Mouse (Mus musculus): Measurements from ENCODE around the gene Abhd2.
"Not testable (repeated sequence)": the region's sequence is repeated elsewhere in the genome, so short reads cannot be mapped to it uniquely, and the experiment has no call there.

The Abhd2 gene

DNA sequence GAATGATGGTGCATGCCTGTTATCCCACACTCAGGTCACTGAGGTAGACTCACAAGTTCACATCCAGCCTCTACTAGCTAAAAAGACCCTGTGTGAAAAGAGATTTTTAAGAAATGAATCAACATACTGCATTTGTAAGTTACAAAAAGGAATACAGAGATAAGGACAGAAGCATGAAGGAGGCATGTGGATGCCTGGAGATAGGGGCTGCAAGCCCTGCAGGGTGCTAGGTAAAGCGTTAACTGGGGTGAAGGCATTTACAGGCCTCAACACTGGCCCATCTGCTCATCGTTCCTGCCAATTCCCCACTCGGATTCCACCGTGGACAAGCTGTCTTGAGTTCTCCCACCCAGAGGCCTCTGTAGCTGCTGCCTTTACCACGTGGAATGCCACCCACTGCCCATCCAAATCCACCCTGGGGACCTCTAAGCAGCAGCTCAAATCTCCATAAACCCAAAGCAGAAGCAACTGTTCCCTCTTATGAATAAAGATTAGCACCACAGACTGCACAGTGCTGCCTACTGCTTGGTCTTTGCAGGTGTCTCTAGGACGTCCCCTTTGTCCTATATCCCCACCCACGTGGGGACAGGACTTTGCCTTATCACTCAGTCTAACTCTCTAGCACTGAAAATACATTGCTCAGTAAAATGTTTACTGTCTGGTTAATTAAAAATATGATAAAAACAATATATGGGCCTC, 5.2 kb upstream of the Abhd2 start:
- no peak for DNase-seq

DNA sequence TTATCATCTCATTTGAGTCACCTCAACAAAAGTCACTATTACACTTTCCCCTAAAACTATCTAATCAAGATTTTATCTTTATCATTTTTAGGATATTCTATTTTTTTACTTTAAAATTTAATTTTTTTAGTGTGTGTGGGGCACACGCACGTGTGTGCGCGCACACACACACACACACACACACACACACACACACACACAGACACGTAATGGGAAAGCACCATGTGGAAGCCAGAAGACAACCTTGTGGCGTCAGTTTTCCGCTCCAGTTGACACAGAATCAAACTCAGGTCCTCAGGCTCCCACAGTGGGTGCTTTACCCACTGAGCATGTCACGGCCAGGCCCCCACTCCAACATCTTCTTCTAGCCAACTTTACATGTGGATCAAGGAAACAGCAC, 4.1 kb upstream of the Abhd2 start:
- no peak for DNase-seq

DNA sequence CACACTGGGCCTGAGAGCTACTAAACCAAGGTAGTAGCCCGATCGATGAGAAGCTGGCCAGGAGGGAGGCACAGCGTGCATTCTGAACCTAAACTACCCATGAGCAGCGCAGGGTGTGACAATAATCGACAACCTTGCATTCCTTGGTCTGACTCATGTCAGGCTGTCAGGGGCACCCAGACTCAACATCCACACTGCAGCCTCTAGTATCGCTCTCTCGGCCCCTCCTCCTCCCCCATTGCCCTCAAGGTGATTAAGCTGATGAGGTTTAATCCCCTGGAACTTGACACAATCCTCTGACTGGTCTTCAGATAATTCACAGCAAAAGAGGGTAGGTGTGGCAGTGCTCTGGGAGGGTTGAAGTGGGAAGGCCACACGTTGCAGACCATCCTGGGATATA, 3.6 kb upstream of the Abhd2 start:
- DNase-seq: no peak

DNA sequence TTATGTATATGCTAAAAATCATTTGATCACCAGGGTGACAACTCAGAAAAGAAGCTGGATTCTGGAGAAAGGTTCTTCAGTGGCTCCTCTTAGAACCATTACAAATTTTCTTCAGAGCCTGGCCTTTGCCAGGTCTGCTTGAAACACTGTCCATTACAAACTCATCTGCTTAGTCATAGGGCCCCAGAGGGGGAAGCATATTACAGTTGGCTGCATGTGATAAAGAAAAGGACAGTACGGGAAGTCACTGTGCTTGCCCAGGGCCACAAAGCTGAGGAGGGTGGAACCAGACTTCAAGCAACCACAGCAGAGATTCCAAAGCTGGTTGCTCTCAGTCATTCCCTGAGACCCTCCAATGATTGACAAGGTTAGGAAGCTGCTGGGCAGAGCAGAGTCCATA, 3.1 kb upstream of the Abhd2 start:
- DNase-seq: no peak

DNA sequence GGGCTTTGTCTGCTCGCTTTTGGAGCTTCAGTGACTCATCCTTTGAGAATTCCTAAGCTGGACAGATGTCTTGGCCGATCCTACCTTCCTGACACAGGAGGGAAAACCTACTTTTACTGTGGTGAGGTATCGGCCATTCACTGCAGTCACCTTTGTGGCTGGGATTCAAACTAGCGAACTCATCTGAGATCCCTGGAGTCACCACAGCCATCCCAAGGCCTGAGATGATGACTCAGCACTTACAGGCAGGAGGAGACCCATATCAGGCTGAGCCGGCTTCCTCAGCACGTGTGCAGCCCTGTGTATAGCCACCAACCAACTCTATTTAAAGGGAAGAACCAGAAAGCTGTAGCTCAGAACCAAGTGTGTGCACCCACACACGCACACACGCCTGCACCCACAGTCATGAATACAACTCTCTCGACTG, 2.0 kb upstream of the Abhd2 start:
- DNase-seq: no peak

DNA sequence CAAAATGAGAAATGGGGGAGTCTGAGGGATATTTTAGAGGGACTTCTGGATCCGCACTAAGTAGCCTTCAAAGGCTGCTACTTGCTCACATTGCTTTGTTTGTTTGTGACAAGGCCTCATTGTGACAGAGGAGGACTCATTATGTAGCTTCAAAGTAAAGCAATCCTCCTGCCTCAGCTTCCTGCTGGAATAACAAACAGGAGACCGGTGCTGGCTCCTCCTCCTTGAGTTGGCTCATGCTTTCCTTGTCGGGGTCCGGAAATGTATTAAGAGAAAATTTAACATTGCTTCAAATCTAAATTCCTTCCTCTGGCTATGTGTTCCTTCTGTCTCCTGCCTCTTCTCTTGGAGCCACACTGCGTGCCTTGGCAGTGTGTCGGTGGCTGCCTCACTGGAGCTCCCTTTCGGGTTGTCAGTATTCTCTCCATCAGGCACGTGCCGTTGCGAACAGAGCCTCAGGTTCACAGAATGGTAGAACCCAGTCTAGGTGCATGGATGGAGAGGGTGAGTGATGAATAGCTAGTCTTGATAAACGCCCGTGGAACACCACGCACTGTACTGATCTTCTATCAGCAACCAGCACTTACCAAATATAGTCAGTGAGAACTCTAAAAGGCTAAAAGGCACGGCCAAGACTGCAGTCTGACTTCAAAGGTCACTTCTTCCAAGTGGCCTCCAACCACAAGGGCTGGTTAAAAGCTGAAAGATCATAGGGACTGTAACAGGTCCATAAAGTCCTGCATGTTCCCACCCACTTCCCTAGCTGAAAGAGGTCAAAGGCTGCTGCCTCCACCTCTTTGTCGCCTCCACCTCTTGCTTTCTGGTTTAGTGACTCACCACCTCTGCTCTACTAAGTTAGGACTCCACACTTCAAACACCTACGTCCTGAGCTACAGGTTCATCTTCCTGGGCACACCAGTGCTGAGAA, 874 bp upstream of the Abhd2 start:
- no peak for DNase-seq

DNA sequence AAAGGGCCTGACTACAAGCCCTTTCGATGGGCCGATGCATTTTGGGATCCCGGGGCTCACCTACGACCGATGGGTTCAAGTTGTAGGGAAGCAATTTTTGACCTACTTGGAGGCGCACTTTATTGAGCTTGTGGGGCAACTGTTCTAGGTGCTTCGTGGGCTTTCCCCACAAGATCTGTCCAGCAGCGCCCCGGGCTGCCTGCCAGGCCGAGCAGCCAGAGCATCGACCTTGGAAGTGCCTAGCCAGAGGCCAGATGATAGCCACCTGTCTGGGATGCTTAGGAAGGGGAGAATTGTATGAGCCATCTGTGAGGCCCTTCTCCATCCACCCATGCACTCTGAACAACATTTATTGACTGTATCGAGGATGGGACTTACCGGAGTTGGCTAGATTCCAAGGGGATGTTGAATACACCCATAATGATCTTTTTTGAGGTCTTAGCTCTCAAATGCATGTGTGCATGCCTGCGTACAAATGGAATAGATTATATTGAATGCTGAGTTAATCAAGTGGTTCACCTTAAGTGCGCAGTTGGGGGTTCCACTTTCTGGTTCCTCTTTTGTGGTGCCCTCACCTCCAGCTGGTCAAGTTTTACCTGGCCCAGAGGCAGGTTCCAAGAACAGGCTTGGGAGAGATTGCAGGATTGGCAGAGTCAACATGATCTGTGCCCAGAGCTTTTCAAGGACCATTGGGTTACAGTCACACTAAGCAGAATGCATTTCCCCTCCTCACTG, 906 bp downstream of the Abhd2 start:
- DNase-seq: peak; percentile 74

DNA sequence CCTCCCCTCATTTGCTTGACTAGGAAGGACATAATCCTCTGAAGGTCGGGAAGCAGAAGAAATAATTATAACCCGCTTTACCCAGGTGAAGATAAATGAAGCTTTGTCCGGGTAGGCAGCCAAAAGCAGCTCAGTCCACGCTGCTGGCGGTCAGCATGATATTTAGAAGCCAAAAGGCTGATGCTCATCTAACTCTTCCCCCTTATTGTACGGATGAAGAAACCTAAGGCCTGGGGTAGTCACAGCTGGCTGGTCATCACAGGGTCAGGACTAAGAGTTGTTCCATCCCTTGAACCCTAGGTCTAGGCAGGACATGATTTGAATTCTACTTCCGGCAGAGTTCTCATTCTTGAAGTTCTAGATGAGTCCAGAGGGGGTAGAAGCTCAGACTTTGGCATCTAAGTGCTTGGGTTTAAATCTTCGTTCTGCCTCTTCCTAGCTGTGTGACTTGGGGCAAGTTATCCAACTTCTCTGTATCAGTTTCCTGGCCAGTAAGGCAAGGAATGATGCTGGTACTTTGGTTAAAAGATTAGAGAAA, 1.5 kb downstream of the Abhd2 start:
- DNase-seq: no peak

DNA sequence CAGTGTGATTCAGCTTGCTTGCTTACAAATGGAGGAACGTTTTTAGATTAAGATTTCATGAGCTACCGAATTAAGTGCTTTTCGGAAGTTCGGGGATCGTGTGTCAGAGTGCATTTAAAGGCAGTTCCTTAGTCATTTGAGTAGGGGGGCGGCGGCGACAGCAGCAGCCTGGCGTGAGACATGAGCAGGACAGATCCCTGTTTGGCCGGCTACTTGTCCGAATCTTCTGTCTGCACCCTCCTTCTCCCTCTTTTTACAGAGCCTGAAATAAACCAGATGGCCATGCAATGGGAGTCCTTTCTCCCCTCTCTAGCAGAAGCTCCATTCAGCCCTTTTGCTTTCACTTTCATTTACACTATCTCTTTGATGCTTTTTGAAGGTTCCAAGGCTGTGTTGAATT, 2.3 kb downstream of the Abhd2 start:
- peak; percentile 51 for DNase-seq

DNA sequence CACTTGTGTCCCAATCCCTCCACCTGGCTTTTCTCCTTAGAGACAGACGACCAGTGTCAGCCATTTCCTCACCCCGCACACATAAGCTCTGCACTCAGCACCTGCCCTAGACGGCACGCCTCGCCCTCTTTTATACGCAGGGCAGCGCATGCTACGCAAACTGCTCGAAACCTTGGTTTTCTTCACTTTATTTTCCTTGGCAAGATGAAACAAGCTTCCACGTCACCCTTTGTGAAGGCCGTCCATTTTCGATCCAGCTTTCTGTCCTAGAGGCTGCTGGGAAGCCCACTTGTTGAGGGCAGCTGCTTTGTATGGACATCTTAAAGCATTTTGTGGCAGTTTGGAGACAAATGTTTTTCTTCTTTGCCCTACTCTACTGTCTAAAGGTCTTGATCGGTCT, 5.4 kb downstream of the Abhd2 start:
- DNase-seq: no peak

DNA sequence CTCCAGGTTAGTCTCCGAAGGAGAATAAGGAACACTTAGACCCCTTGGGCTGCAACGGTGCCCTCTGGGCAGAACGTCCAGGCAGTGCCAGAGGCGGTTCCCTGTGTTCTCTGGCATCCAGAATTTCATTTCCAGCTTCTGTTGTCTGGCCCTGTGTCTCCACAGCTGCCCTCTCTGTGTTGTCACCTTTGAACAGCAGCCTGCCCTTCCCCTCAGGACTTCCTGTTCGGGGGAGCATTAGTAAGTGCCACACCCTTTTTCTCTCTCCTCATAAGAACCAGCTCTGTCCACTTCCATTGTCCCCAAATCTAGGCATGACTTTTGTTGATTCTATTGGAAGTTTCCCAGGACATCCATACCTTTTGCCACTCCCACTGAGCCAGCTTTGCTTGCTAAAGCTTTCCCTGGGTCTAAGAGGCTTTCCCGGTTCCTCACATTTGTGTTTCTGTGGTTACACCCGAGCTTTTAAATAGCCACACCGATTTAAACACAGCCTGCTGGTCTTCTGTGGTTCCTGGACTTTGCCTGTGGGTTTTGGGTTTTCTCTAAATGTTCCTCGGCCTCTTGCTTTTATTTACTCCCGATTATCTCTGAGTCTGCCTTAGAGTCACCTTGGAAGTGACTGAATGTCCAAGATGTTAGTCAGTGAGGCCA, 6.5 kb downstream of the Abhd2 start:
- DNase-seq: no peak

DNA sequence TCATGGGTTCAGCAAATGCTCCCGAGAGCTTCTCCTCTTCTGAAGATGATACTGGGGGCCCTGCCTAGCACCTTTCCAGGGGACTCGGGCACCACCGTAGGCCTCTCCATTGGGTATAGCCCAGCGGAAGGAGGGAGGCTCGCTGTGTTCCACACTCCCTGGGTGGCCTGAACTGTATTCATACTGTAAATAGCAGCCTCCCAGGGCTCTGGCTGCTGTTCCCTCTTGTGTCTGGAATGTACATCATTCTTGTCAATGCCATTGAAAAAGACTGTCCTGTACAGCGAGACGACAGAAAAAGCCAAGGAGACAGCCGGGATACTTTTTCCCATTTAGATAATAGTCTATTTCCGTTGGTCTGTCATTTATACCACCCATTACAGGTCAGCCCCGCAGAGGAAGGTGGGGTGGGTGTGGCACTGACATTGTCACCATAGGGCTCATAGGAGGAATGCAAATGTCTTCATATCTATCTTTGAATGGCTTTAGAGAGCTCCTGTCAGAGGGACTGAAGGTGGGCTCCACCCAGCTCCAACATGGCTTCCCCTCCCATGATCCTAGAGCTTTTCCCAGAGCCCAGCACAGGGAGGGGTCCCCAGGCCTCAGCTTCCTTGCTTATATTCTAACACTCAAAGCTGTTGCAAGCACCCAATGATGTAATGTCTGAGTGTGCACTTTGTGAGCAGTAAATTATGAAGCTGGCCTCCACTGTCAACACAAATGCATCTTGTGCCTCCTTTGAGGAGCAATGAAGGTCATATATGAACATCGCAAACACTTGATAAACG, 10.1 kb downstream of the Abhd2 start:
- DNase-seq: no peak

DNA sequence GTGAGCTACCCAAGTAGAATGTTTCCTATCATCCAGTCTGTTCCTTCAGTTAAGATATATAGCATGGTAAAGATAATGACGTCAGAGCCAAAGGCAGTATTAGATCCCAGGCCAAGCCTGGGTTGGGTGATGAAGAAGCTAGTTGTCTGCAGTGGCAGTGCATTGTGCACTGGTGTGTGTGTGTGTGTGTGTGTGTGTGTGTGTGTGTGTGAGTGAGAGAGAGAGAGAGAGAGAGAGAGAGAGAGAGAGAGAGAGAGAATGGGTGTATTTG, 10.6 kb downstream of the Abhd2 start:
- DNase-seq: not testable (repeated sequence)

DNA sequence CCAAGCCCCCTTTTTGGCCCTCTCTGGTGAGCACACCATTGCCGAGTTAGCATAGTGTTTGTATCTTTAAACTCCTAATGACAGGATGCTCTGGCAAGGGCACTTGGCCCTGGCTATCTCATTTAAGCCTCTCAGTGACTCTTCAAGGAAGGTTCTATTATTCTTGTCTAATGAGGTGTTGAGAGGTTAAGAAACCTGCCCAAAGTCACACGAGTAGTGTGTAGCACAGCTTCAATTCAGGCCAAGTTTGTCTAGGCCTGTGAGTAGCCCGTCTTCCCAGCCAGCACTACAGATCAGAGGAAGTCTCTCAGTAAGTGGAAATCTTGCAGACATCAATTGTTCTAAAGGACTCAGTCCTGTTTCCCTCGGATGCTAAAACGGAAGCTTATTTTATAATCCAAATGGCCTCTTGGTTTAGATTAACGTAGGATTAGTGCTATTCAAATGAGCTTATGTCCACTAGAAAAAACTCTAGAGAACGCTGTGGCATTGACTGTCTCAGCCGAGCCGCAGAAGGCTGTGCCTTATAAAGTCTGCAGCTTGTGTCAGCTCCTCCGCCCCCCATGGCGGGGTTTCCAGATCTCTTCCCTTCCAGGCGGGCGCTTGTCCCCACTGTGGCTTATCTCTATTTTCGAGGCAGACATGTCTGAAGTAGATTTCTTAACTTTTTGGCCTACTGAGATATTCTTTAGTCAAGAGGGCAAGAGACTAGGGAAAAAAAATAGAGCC, 11.3 kb downstream of the Abhd2 start:
- DNase-seq: no peak

DNA sequence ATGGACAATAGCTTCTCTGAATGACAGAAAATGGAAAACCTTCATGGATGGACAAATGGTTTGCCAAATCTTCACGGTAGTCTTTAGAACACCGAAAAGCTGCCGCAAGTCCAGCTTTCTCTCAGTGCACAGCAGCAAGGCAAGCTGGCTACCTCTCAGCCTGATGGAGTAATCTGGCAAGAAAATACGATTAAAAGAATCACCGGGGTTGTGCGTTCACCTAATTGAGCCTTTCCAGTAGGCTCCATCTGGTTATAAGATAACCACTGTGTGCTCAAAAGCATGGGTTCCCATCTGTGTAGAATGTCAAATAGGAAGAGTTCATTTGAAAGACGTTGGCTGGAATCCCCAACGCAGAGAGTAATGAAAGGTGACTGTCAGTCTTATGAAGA, 11.9 kb downstream of the Abhd2 start:
- no peak for DNase-seq

DNA sequence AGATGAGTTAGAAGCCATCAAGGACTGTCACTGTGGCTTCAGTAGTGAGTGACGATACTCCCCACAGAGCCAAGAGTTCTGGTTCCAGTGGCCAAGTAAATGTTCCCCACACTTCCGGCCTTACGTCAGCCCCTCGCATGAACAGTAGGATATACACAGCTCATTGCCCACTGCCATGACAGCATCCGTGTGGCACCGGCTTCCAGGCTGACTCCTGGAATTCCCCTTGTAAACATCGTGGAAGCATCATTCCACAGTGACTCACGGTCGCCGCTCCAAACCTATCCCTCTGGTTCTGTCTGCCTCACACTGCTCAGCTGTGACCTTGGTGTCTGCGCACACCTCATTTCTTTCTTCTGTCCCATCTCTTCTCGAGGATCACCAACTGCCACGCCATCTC, 12.4 kb downstream of the Abhd2 start:
- DNase-seq: no peak

DNA sequence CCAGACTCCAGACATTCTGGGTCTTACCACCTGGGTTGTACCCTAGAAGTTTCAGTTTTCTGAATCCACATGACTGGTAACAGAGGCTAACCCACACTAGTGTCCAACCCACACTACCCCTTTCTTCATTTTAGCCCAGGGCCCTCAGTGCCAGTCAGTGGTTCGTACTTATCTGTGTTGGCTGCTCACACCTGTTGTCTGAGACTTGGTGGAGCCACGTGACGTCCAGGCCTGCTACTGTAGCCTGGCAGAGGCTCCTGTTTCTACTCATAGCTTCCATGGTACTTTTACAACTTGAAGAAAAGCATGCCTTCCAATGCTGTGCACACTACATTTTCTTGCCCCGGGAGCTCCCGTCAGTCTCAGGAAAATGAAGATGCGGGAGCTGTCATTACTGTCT, 14.2 kb downstream of the Abhd2 start:
- no peak for DNase-seq

DNA sequence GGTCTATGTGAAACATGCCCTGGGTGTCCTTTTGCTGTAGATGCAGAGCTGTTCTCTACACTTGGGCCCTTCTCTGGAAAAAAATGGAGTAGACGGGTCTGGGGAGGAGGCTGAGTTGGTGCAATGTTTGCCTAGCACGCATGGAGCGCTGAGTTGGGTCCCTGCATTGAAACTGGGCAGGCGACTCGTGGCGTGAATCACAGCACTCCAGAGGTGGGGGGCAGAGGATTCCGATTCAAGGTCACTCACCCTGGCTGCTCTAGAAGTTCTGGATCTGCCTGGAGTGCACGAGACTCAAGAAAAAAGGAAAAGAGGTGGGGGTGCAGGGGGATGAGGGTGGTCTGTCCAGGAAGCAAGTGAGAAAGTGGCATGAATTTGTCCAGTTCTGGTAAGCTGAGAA, 14.9 kb downstream of the Abhd2 start:
- no peak for DNase-seq

DNA sequence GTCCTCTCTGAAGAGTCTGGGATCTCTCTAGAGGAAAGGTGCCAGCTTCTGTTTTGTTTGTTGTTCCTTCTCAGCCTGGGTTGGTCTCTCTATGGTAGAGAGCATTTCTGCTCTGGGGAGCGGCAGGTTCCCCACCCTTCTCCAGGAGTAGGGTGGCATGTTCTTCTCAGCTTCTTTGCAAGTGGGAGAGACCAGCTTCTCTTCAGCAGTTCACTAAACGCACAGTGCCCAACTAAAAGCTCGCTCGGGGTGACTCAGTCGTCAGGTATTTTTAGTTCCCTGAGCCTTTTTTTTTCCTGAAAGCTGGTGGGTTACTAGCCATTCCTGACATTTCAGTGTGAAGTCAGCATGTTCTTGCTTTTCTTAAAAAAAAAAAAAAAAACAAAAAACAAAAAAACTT, 15.4 kb downstream of the Abhd2 start:
- DNase-seq: no peak

DNA sequence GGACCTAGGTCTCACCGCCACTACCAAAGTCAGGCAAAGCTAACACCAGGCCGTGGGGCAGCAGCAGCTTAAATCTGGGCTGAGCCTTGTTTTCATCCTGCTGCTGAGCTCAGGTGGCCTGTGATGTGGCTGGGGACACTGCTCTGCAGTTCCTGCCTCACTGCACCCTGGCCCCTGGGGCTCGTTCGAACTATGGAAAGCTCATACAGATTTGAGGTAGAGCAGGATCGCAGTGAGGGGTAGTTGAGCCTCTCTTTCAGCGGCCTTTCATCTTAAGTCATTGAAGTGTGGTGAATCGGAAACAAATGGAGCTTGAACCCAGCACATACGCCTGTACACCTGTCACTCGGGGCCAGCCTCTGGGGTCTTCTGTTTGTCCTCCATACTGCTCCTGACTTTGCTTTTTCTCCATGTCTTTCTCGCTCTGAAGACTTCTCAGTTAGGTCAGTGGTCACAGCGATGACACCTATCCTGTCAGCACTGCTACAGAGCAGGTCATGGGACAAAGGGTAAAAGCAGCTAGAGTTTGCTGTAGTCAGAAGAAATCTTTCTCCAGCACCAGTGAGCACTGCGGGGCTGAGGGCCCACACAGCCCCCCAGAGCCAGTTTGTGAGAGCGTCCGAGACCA, 20.7 kb downstream of the Abhd2 start:
- DNase-seq: no peak

DNA sequence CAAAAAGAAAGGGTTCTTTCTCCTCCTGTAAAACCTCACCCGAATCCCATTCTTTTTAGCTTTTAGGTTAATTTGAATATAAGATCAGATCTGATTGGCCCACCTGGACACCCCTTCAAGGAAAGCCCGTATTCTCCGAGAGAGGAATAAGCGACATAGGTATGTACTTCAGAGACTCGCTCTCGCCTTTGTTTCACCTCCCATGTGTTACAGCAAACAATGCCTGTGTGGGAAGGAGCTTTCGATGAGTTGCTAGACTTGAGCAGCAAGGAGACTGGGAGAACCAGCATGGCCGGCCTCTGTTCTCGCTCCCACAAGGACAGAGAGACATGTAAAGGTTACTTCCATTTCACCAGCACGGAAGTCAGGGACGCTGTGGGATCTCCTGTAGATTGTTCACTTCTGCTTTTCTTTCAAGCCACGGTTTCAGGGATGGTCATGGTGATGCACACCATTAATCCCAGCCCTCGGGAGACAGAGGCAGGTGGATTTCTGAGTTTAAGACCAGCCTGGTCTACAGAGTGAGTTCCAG, 21.5 kb downstream of the Abhd2 start:
- no peak for DNase-seq
